Mouse (Mus musculus): ENCODE data around the gene Olfr722. TPM values are rescaled to one million over a fixed set of nuclear protein-coding genes. Genes with fewer than 3 reads are reported as not detected.
"Not testable (repeated sequence)": the region's sequence is repeated elsewhere in the genome, so short reads cannot be mapped to it uniquely, and the experiment has no call there.

Gene Olfr722
- not detected in 2 replicates for polyA plus RNA-seq (2015; fragmentation: Nextera tagmentation; extraction: Ambion mirVana)

DNA sequence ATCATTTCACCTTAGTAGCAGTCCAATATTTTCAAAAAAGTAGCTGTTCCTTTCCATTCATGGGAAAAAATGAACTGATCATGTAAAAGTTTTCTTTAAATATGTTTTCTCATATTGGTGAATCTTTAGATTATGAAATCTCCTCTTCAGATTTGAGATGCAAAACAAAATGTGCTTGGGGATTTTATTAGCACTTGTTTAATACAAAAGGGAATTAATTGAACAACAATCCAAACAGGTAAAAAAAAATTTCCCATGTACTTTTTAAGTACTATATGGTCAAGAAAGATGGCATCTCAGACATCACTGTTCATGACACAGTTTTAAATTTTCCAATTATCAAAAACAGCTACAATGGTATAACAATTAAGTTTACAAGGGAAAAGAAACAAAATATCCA lies at the start of gene Olfr722:
Olfr722 (minus strand) TSS at position 101 of the 400 bp plus-strand sequence.
- no peak within 1 kb of the TSS for H3K27ac ChIP-seq (replicated peaks)

DNA sequence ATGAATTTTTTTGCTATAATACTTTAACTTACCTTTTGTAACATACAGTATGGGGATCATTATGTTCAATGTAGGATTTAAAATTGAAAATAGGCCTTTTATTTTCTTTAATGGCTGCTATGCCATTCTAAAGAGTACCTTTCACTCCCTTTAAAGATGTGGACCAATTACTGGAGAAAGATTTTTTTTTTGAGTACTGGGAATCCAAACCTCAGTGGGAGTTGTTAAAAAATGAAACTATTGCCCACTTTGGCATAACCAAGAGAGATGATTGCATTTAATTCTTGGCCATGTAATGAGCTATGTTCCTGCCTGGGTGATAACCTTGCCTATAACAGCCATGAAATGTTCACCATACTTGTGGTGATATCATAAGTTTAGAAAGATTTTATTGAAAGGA lies 29.9 kb upstream of the Olfr722 start, which contains the start of gene Olfr723:
Olfr723 (minus strand) TSS at position 101 of the 400 bp plus-strand sequence.
- not testable (repeated sequence) for H3K27ac ChIP-seq (replicated peaks); H3K36me3 ChIP-seq; ATAC-seq (ENCODE audit: extremely low read depth, insufficient number of reproducible peaks, low FRiP score, low TSS enrichment); H3K9me3 ChIP-seq; H3K4me1 ChIP-seq; H3K4me3 ChIP-seq; H3K27me3 ChIP-seq (replicated peaks); H3K9ac ChIP-seq; H3K4me2 ChIP-seq

More for the DNA sequence above, at the start of gene Olfr722:
- Histone ChIP-seq H3K4me1 (no peaks in the 10 kb centered on the region), H3K4me3 (no peak within 1 kb of the TSS), H3K27me3 (replicated peaks) (no peaks in the 10 kb centered on the region), H3K9ac (no peak within 1 kb of the TSS), H3K4me2 (no peak within 1 kb of the TSS), H3K36me3 (no peaks in the 10 kb centered on the region), H3K9me3 (no peaks in the 10 kb centered on the region)
- ATAC-seq (ENCODE audit: extremely low read depth, insufficient number of reproducible peaks, low FRiP score, low TSS enrichment): no peak

DNA sequence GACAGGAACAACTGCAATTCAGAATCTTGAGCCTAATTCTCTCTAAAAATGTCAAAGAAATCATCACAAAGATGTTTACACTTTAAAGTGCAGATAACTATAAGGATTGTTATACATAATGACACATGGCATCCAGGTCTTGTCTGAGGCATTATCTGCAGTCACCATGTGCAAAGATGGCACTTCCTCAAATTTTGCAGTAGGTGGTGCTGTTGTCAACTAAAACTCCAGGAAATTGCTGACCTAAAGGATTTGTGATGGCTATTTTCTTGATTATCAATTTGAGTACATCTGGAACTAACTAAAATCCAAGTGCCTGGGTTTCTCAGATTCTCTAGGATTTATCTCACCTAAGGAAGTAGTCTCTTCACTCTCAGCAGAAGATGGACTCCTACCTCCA lies 41.4 kb downstream of the Olfr722 start:
- Histone ChIP-seq H3K36me3 (no peaks in the 10 kb centered on the region), H3K9me3 (no peaks in the 10 kb centered on the region), H3K27me3 (replicated peaks) (no peaks in the 10 kb centered on the region), H3K27ac (replicated peaks) (no peak overlapping the region), H3K4me1 (no peaks in the 10 kb centered on the region), H3K4me2 (no peak overlapping the region), H3K4me3 (no peak overlapping the region), H3K9ac (no peak overlapping the region)
- ATAC-seq (ENCODE audit: extremely low read depth, insufficient number of reproducible peaks, low FRiP score, low TSS enrichment): no peak

Other genes starting within 250 kb of the Olfr722 start
- 57.5 and 62.7 TPM in 2 replicates for gene Armh4, start 118.6 kb downstream of the Olfr722 start, polyA plus RNA-seq (2015; fragmentation: Nextera tagmentation; extraction: Ambion mirVana)
- not detected in 2 replicates for gene Olfr723, start 29.8 kb upstream of the Olfr722 start, polyA plus RNA-seq (2015; fragmentation: Nextera tagmentation; extraction: Ambion mirVana)
- not detected in 2 replicates for gene Olfr724, start 61.3 kb upstream of the Olfr722 start, polyA plus RNA-seq (2015; fragmentation: Nextera tagmentation; extraction: Ambion mirVana)
- gene Olfr725, start 138.4 kb upstream of the Olfr722 start, polyA plus RNA-seq (2015; fragmentation: Nextera tagmentation; extraction: Ambion mirVana): not detected in 2 replicates
- gene Olfr726, start 189.0 kb upstream of the Olfr722 start, polyA plus RNA-seq (2015; fragmentation: Nextera tagmentation; extraction: Ambion mirVana): not detected in 2 replicates
- not detected in 2 replicates for gene Olfr727, start 221.2 kb upstream of the Olfr722 start, polyA plus RNA-seq (2015; fragmentation: Nextera tagmentation; extraction: Ambion mirVana)
- gene Olfr728, start 240.7 kb upstream of the Olfr722 start, polyA plus RNA-seq (2015; fragmentation: Nextera tagmentation; extraction: Ambion mirVana): not detected in 2 replicates